Mouse (Mus musculus): Measurements from ENCODE around the gene Gna14.

Gna14 gene

DNA sequence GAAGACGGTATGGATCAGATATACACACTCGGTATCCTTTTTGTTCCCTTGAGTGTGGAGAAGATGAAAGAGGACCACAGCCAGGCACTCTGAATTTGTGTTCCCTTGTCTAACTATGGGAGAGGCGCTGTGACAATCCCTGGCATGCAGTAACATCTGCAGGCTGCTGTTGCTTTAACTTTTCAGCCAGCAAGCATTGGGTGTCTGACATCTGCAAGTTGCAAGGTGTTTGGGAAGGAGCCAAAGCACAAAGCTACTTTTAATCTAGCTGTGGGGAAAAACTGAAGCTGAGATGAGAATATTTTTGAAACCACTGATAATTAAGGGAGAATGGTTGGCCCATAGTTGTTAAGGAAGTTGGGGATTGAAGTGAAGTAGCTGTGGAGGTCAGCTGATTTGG is 83.0 kb downstream of the Gna14 start:
- no peak for DNase-seq

DNA sequence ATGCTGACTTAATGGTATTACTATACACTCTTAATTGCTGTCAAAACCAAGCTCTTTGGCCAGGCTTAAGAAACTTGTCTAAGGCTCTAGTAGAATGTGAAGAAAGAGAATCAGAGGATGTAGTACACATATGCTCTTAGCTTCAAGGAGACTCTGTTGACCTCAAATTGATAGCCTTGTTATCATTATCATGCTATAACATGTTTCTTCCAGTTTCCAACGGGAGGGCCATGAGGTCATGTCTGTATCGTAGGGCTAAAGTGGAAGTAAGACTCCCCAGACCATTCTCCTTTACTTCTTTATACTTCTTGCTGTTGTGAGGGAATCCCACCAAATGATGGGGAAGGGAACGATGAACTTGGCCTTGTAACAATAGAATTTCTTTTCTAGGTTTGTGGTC is 85.0 kb downstream of the Gna14 start:
- DNase-seq = no peak

DNA sequence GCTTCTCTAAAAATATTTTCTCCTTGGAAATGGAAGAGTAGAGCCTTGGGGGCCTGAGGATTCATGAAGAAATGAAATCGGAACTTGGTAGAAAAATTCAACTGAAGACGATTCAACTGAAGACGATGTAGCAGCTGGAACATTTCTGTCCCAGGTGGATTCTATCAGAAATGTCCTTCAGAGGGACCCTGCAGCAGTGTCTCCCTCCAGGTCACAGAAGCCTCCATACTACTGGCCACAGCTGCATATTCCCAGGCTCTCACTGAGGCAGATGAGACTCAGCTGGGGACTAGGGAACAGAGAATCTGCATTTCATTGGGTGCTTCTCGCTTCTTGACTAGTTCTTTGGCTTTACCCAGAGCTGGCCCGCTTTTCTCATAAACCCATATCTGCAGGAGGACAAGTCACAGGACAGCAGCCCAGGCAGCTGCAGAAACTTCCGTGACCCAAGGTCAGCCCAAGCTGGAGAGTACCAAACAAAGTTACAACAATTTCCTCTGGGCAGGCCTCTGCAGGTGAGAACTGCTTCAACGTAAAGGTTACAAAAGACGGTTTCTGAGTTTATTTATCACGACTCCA is 90.8 kb downstream of the Gna14 start:
- no peak for DNase-seq

GRCm38 (mm10) chr19:16527031-16527430 is 91.5 kb downstream of the Gna14 start:
- no peak for DNase-seq

DNA sequence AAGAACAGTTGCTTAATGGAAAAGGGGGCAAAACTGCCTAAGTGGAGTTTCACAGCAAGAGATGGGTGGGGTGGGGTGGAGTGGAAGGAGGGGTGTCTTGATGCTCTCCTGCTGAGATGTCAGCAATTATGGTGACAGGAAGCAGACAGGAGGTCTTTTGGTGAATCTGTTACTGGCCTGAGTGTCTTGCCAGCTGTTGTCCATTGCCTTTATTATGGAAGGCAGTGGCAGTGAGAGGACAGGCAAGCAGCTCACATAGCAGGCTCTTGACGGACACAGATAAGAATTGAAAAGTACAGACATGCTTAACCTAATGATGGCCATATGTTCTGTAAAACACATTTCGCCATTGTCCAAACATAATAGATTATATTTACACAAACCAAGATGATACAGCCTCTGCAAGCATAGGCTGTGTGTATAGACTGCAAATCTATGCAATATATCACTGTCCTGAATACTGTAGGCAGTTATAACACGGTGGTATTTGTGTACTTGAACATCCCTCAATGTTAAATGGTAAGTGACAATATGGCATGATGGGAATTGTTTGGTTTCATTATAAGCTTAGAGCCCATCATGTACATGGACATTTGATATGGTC is 92.8 kb downstream of the Gna14 start:
- DNase-seq = no peak

GRCm38 (mm10) chr19:16529293-16529920 is 93.8 kb downstream of the Gna14 start:
- peak in 1 of 2 experiments; percentile 21 for DNase-seq

DNA sequence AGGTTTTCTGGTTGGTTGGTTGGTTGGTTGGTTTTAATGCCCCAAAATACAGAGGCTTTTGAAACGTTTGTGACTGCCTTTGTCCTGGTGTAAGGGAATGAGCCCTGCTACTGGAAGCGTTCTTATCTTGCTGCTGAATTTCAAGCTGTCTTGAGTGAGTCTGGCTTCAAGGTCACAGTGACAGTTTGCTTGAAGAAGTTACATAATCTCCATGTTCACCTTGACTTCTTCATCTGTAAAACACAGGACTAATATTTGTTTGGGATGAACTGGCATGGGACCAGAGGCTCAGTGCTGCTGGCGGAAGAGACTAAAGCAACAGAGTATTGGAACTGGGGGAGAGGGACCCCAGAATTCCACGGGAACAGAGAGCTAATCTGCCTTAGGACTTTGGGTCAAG is 94.4 kb downstream of the Gna14 start:
- no peak for DNase-seq

DNA sequence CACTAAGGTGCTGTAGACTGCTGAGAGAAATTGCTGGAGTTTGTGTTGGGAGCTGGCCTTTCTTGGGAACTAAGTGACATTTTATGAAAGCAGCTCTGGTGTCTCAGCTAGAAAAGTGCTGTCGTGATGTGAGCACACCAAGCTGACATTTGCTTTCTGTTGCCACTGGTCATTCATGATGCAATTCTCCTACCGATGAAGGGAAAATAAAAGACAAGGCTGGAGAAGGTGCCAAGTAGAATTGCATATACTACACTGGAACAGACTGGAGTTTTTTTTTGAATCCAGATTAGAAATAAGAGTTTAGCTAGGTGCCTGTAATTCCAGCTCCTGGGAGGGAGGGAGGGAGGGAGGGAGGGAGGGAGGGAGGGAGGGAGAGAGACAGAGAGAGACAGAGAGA is 98.7 kb downstream of the Gna14 start:
- no peak for DNase-seq

DNA sequence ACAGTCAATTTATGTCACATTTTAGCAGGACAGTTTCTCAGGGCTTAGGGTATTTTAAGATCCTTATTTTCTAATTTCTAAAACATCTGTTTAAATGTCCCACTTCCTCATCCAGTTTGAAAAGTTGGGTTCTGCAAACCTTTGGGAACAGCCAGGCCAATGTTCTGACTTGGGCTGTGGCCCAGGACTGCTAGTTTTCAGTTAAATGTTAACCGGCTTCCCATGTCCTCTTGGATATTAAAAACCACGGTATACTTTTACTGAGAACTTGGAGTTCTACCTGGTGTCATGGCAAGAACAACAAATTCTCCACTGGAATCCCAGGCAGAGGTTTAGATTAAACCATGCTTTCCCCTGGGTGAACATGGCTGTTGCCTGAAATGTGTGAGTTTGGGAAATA is 102.9 kb downstream of the Gna14 start:
- DNase-seq = peak; percentile 42 to 66

DNA sequence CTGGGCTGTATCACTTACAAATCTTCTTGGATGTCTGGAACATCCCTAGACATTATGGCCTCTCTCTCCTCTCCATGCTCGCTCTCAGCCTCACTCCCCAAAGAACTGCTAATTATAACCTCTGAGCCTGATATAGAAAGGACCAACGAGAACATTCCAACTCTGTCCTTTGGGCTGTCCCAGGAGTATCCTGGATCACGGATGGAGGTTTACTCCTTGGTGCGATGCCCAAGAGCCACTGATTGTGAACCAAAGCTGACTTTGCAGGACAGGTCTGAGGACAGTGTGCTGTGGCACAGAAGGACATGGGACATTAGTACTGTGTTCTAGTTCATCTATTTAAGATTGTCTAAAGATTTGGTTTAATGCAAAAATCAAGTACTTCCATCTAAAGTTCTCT is 108.1 kb downstream of the Gna14 start:
- DNase-seq = no peak

DNA sequence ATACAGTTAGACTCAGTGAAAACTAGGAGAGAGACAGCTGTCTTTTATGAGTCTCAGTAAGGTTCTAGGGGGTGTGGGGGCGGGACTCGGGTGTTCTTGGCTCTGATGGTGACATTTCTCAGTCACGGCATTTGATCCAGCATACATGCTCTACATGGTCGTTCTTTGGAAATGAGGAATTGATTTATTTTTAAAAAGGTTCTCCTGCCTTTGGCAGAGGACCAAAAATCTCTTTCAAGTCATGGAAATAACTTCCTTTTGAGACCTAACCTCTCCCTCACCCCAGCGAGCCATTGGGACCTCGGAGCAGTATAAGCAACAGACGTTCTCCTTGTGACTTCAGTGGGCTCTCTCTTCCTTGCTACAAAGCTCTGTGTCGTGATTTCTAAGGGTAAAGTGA is 121.4 kb downstream of the Gna14 start:
- no peak for DNase-seq

GRCm38 (mm10) chr19:16557971-16558370 is 122.4 kb downstream of the Gna14 start:
- DNase-seq = peak in 1 of 2 experiments; percentile 19

DNA sequence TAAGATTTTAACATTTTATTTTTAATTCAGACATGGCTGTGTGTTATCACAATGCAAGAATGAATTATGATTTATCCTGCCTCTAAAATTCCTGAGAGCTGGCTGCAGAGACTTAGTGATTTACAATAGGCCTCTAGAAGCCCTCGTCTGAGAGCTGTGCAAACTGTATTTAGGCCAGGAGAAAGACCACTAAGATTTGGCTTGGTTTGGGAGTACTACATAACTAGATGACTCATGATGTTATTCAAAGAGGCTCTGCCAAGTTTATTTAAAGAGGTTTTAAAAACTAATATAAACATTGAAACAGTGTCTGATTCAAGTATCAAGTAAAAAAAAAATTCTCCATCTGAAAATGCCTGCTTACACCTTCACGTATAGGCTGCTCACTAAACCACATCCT is 123.0 kb downstream of the Gna14 start:
- DNase-seq = no peak

GRCm38 (mm10) chr19:16559243-16559896 is 123.8 kb downstream of the Gna14 start:
- no peak for DNase-seq

DNA sequence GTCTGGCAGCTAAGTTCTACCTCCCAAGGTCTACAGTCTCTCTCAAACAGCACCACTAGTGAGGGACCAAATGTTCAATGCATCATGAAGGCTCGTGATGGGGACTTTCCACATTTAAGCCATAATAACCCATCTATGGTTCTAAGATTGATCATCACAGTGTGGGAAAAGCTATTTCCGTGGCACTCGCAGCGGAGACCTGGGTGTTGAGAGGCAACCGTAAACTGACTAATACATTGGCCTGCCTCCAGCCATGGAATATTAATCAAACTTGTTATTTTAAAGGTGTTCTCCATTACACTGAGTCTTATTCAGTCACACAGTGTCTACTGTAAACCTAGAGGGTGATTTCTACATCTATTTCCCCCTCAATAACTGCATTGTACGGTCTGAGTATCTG is 127.1 kb downstream of the Gna14 start:
- no peak for DNase-seq

GRCm38 (mm10) chr19:16576790-16577189 is 141.2 kb downstream of the Gna14 start:
- DNase-seq = no peak

GRCm38 (mm10) chr19:16579656-16580260 is 144.2 kb downstream of the Gna14 start:
- no peak for DNase-seq

DNA sequence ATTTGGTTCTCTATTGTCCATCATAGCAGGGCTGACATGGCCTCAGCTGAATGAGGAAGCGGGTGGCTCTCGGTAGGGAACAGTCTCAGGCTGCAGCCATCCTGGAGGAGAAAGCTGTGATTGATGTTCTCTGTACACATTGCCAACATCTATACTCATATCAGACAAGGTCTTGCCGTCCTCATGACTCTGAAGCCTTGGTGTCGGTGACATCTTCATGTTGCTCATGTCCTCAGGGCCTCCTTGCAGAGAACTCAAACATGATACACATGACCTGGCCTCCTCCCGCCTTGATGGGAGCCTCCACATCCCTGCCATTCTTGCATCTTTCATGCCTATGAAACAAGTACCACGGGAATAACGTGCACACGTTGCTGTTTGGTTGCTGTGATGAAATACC is 144.9 kb downstream of the Gna14 start:
- DNase-seq = no peak

DNA sequence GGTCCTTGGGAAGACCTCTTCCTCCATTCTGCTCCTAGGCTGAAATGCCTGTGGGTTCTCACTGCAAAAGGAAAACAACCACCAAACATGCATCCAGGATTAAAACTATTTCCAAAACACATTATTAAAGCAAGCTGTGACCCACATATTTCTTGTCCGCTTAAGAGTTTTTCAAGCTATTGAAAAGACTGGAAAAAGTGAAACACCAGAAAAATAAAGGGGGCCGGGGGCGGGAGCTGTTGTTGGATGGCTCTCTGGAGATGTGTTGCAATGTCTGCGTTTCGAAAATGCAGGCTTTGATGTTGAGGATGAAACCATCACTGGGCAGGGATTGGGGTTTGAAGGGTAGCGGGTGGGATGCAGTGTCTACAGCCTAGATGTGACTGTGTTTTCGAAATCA is 149.0 kb downstream of the Gna14 start:
- no peak for DNase-seq

DNA sequence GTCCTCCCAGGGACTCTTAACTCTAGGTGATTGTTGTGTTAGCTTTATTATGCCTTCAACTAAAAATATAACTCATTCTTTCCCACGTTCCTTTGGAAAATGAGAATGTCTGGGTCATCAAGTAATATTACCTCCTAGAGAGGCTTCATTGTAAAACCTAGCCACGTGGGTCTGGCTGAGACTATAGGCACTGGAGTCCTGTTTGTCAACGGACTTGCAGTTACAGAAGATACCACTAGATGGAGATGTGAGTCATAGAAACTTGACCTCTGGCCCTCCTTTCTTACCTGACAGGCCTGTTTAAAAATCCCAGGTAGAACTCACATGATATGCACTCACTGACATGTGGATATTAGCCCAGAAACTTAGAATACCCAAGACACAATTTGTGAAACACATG is 149.8 kb downstream of the Gna14 start:
- DNase-seq = peak in 1 of 2 experiments; percentile 27

DNA sequence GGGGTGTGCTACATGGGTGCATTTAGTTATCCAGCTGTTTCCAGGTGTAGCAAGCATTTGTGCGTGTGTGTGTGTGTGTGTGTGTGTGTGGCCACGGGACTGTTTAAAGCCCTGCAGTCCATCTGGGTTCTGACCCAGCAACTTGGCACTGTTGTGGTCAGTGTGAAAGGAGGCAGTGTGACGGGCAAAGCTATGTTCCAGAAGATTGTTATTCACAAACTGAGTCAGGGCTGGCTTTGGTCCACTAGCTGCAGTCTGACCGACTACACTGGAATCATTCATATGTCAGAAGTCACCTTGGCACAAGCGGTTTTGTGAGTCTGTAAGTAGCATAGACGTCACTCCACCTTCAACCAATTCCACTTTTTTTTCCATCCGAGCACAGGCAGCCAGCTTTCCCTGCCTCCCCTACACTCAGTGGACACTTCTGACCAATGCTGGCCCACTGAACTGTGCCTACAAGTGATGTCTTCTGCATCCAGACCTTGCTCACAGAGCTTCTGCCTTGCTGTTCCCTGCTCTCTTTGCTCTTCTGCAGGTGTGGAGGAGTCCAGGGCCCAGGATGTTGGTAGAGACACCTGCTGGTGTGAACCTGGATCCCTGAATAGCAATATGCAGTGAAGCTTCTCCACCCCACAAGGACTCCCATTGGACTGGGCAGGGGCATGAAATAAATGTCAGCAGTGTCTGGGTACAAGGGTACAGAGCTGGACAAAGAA is 157.9 kb downstream of the Gna14 start:
- DNase-seq = no peak

DNA sequence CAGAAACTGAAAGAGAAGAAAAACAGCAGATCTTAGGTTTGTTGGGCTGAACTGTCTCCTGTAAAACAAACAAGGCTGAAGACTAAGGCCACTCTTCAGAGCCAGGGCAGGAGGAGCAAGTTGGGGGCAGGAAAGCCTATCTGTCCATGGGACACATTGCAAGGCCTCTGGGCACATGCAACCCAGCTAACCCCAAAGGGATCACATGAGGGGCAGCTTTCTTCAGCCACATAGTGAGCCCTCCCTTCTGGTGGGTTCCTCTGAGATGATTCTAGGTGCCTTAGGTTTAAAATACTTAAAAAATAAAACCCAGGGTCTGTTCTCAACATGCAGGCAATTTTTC is 158.4 kb downstream of the Gna14 start:
- no peak for DNase-seq

- no peak for DNase-seq
Measured at GRCm38 (mm10) chr19:16597216-16597615, 161.7 kb downstream of the Gna14 start.

All from kidney, adult 8-10 months (tissue).